Mouse (Mus musculus): ENCODE measurements around the gene Clic5.

DNA sequence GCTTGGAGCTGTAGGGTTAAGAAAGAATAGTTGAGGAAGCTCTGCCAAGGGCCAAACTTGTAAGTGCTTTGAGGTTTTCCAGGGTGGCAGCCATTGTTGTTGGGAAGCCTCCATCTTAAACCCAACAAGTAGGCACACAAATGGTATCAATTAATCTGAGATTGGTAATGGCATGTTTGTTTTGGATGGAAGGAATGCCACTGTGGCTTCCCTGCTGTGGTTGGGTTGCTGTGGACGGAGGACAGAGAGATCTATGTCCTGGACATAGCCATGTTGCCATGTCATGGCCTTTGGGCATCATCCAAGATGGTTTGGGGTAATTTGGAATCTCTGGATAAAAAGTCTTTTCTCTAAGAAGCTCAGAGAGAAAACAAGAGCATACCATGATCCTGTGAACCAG, 108.8 kb downstream of the Clic5 start:
- TF ChIP-seq CTCF (IDR thresholded peaks at IDR 0.05; ENCODE audit: low read depth) (no peak), EP300 (IDR thresholded peaks at IDR 0.05; ENCODE audit: low read depth) (no peak)

All from liver, postnatal 0 days (tissue).